Mouse (Mus musculus) natural killer cell, adult 2 months (primary cell): ENCODE data around the gene Mtrf1l.

ENCODE experiments used
- DNase-seq, 2 experiments: peaks; one replicate each; pipeline ENCODE4 v3.0.0; 2022; ENCODE audit warnings: low spot score in 2 of 2

The Mtrf1l gene

DNA sequence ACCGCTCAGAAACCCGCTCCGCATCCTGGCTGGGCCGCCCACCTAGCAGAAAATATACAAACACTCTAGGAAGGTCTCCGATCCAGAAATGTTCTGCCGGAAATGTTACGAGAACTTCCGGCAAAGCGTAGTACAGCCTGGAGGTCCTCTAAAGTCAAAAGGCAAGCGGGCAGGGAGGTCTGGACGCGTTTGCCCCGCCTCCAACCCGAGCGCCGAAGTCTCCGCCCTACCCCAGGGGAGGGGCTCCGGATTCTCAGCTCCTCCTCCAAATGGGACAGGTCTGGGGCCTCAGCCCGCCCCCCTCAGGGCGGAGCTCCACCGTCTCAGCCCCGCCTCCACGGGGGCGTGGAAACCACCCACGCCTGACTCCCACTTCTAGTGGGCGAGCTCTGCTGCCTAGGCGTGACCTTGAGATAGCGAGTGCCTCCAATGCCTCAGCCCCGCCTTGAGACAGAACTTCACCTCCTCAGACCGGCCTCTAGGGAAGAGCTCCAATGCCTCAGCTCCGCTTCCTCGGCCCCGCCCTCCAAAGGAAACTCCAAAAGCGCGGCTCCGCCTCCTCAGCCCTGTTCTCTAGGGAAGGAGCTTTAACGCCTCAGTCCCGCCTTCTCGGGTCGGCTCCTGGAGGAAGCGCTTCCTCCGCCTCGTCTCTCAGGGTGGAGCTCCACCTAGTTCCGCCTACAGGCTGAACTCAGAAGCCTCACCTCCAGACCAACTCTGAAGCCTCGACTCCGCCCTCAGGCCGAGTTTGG lies at the start of gene Mtrf1l:
Mtrf1l (minus strand) TSS at position 171 of the 752 bp plus-strand sequence.
- peak; percentile 99 for DNase-seq

DNA sequence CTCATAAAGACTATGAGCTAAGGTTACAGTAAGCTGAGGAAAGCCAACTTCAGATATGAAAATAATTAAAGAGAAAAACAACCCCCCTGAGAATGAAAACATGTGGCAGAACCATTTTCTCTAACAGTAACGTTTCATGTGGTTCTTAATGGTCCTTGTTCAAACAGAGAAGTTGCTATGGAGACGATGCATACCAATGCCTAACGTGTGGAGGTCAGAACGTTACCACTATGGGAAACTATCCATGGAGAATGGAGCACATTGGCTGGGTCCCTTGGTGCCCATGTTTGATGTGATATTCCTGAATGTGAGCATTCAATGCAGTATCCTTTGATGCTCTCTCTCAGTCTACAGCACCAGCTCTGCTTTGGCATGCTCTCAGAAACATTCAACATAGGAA lies 47.4 kb upstream of the Mtrf1l start:
- no peak for DNase-seq

DNA sequence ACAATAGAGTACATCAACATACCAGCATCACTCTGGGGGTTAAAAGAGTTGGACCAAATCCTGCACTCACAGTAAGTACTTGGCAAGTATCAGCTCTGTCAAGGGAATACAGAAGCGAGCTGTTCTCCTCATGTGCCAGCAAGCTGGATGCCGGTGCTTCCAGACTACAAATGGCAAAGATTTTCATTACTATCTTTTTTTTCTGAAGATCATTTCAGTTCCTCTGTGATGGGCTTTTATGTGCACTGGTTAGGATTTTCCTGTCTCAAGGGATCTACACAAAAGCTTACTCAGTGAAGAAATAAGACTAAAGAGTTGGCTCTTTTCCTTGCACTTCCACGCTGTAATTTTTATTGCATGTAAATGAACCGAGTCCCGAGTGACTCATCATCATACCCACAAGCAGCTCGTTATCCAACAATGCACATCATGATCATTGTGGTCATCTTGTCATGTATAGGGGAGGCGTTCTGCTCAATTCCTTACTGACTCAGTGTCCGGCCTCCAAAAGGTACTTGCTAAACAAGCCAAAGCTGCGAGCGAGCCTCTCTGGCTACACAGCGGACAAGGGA lies 44.4 kb upstream of the Mtrf1l start:
- DNase-seq: no peak

DNA sequence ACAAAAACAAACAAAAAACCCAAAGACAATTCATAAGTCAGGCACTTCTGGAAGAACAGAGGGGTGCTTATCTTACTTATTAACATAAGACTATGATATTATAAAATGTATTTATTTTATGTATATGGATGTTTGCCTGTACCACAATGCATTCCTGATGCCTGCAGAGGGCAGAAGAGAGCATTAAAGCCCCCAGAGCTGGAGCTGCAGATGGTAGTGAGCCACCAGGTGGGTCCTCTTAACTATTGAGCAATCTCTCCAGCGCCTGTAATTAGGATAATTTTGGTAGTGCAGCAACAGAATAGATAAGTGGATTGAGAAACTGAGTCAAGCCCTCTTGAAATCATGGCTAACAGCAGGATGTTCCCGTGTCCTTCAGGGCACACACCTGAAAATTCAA lies 42.3 kb upstream of the Mtrf1l start:
- DNase-seq: no peak

DNA sequence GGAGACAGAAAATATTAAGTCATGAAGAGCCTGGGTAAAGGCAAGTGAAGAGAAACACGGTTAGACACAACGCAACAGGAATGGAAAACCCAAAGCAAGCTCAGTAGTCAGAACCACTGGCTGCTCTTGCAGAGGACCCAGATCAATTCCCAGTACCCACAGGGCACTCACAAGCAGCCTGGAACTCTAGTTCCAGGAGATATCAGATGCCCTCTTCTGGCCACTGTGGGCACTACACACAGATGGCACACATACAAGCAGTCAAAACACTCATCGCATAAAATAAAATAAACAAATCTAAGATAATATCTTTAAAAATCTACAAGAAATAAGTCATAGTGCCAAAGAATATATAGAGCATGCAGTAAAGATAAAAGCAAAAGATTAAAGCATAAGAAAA lies 39.0 kb upstream of the Mtrf1l start:
- no peak for DNase-seq

DNA sequence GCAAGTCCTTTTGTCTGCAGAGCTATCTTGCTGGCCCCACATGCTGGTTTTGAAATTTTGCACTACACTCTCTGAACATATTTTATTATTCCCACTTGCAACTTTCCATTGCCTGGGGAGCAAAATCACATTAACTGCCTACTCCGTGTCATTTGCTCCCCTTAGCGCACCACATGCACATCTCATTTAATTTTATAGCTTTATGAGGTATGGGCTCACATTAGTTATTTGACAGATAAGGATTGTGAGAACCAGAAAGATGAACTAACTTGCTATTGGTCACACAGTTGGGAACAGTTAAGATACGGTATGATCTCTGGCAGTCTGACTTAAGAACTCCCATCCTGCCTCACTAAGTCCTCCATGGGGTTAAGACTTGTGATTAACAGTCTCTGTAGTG lies 37.1 kb upstream of the Mtrf1l start:
- DNase-seq: no peak

DNA sequence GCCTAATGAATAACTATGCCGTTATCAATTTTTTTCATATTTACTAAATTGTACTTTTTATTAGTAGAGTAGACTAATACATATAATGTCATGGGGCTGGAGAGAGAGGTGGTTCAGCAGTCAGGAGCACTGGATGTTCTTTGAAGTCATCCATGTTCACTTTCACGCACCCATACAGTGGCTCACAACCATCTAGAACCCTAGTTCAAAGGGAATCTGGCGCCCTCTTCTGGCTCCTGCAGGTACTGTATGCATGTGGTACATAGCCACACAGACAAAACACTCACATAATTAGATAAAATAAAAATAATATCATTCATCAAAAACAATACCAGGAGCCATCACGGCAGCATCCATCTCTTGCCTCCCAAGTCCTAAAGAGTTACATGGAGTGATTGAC lies 36.0 kb upstream of the Mtrf1l start:
- peak in 1 of 2 experiments; percentile 1 for DNase-seq

DNA sequence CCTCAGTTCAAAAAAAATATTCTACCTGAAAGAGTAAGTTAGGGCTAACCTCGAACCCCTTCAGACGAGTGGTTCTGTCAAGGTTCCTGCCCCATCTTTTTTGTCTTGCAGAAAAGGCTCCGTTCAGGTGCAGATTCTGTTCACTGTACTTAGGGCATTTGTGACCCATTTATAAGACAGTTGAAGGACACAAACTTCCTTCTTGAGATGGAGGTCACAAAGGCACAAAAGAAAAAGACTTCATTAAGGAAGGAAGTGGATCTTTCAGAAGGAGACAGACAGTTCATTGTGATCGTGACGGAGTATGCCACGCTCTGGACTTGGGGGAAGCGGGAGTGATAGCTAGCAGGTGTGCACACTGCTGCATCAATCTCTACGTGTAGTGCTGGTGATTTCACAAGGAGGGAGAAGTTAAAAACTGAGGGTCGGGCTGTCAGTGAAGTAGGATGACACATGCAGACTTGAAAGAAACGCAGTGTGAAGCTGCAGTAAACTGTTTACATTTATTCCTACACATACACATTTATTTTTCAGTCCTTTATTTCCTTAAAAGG lies 34.4 kb upstream of the Mtrf1l start:
- no peak for DNase-seq

DNA sequence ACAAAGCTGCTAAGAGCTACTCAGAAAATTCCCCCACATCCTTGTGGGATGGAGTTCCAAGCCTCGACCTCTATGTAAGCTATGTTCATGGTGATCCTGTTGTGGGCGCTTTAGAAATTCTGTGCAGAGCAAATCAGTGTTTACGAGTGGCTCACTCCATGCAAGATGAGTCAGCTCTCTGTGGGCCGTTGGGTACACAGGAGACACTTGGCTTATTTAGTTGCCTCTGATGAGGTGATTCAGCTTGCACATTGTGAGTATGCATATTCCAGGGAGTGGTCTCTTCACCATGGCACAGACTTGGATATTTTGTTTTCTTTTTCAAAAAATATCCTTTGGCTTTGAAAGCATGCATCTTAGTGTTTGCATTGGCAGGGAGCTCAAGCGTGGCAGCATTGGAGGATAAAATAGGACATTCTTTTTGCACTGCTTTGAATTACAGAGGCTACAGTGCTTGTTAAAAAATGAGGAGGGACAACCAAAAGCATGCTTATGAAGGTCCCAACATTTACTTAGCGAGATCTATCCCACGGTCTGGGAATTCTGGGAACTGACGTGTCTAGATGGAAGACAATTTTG lies 29.7 kb upstream of the Mtrf1l start:
- DNase-seq: no peak

DNA sequence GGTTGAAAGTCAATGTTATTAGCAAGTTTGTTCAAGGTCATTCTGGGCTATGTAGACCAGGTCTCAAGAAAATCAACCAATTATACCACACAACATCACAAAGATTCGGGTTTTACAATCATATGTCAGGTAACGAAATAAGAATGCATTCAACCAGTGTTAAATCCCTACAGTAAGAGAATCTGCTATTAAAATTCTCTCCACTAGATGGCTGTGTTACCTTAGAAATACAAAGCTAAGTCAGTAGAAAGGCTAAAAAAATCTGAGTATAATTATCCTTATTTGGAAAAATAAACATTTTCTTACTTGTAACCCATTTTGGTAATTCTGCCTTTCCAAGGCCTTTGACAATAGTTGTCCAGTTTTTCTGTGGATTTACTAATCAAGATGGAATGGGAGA lies 23.2 kb upstream of the Mtrf1l start:
- no peak for DNase-seq

DNA sequence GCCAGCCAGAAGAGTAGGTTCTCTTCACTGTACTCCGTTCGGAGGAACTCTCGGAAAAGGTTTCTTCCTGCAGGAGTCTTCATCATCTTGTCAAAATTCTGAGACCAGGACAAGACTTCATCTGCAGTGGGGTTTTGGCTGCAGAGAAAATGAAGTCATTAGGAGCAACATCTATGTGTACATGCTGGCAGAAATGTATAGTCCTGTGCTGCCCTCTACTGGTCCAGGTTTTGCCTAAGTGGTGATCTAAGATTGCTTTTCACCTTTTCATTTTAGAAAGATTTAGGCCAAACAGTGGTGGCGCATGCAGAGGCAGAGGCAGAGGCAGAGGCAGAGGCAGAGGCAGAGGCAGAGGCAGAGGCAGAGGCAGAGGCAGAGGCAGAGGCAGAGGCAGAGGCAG lies 17.7 kb upstream of the Mtrf1l start:
- DNase-seq: peak; percentile 32 to 54

DNA sequence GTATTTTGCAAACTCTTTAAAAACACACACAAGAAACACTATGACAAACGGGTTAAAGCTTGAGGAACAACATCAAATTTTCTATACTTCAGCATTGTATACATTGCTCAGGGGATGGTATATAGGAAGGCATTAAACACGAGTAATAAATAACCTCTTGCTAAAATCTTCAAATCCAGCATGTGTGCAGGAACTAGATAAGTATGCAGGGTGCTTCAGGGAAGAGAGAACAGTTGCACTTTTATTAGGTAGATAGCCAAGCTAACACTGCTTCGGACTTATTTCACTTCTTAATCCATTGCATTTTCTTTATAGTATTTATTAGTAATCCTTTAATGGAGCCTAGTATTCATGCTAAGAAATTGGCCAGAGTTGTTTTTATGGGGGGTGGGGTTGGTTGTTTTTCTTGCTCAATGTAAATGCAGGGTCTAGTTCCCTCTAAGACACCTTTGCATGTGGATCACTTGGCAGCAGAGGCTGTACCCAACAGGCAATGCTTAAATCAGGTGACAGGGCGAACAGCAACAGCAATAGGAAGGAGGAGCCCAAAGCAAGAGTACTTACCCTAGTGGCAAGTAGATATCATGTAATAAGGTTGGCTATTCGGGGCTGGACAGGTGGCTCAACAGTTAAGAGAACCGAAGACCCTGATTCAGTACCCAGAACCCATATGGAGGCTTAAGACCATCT lies 2.8 kb upstream of the Mtrf1l start:
- no peak for DNase-seq

DNA sequence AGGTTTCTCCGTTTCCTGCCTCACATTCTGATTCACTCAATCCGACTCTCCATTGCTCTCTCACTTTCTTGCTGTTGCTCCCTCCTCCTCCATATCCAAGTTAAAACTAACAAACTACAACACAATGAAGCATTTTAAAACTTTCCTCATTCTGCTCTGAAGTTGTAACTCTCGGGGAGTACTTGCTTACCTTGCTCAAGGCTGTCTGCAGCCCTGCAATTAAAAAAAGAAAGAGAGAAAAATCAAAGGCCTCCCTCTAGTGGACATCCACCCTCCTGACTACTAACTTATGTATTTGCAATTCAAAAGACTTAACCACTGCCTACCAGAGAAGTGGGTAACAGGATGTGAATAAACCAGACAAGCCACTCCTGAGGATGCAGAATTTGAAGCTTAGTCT lies 1.1 kb upstream of the Mtrf1l start:
- peak; percentile 72 to 73 for DNase-seq

DNA sequence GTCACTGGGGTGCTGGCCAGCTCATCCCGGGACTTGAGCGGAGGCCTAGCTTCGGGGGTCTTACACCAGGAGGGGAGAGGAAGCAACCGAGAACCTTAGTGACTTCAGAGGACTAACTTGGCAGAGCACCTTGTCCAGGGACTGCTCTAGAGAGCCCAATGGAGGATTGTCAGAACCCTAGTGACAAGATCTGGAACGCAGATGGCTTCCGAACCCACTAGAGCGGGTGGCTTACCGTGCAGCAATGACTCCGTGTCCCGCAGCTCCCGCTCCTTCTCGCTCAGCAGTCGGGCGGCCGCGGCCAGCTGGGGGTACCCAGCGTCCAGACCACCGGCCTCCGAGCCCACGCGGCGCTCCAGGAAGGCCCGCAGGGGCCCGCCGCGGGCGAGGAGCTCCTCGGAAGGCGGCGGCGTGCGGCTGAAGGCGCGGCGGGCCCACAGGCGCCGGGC lies 395 bp downstream of the Mtrf1l start:
- DNase-seq: no peak

DNA sequence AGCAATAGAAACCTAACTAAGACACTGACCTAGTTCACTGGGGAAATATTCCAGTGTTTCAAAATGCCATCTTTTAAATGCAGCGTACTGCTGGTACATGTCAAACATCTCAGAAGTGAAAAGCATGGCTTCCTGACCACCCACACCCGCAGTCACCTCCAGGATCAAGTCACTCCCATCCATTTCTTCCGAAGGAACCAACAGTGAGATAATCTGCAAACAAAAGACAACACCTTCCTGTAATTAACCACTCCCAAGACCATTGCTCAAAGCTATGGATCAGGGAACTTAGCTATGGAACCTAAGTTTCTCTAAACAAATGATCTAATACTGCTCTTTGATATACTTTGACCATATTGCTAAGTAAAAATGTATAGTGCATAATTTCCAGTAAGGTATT lies 4.9 kb downstream of the Mtrf1l start:
- DNase-seq: no peak

DNA sequence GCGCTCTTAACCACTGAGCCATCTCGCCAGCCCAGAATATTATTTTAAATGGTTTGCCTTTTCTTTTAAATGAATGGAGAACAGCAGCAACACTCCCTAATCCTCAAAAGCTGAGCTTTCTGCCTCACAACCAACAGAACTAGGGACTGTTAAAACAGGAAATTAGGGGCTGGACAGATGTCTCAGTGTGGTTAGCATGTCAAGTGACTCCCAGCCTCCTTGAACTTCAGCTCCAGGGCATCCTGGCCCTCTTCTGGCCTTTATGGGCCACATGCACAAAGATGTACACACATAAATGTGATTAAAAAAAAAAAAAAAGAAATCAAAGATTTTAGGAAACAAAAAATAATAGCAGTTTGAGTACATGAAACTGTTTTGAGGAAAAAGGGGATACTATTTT lies 7.7 kb downstream of the Mtrf1l start:
- DNase-seq: no peak

DNA sequence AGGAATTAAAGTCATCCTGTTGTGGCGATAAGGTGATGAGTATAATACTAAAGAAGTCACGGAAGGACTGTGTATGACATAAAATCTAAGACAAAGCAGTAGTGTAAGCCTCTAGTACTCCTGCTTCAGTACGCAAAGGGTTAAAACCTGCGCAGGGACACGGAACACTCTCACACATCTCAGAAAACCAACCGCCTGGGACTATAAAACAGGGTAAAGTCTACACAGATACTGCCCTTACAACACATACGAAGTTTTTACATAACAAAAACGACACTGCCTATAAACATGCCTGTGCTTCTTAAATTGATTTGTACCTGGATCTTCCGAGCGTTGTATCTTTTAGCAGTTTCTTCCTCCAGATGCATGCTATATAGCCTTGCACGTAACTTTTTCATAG lies 10.0 kb downstream of the Mtrf1l start:
- no peak for DNase-seq

DNA sequence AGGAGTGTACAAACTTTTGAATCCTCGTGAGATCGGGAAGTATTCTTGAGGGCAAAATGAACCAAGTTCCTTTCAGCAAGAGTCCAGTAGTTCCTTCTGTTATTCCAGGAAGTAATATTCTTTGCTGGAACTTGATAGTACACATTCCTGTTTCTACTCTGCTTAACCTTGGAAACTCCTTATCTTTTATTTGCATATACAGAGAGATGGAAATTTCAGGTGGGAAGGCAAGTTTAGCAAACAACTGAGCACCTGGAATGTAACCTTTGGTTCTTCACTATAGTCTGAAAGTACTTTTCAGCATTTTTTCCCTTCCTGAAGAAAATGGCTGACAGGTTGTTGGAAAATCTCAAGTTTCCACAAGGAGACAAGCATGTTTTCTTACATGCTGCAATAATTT lies 16.0 kb downstream of the Mtrf1l start:
- DNase-seq: no peak

DNA sequence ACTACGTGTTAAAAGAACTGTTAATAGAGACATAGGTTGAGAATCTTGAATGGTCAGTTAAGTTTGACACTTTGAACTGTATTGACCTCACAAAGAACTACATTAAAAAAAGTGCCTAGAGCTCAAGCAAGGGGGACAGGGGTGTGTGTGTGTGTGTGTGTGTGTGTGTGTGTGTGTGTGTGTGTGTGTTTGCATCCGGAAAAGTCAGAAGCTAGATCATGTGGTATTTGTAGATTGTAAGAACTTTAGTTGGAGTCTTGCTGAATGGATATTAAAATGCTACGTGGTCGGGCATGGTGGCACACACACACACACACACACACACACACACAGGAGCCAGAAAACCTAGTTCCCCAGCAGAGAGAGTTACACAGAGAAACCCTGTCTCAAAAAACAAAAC lies 16.7 kb downstream of the Mtrf1l start:
- DNase-seq: no peak

DNA sequence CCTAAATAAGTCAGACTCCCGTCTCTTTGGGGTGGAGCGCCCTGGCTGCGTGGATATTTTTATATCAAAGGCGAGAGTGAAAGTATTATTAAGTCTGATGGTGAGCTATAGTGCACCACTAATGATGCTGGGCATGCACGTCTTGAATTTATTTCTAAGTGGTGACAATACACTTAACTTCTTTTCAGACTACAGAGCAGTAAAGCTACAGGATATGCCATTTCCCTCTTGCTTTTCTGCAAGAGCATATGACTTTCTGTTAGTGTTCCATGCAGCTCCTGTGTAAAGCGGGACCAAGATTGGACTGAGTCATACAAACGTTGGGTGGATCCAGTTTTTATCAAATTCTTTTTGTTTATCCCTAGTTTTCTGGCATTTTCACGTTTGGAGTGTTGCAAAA lies 17.3 kb downstream of the Mtrf1l start:
- no peak for DNase-seq

DNA sequence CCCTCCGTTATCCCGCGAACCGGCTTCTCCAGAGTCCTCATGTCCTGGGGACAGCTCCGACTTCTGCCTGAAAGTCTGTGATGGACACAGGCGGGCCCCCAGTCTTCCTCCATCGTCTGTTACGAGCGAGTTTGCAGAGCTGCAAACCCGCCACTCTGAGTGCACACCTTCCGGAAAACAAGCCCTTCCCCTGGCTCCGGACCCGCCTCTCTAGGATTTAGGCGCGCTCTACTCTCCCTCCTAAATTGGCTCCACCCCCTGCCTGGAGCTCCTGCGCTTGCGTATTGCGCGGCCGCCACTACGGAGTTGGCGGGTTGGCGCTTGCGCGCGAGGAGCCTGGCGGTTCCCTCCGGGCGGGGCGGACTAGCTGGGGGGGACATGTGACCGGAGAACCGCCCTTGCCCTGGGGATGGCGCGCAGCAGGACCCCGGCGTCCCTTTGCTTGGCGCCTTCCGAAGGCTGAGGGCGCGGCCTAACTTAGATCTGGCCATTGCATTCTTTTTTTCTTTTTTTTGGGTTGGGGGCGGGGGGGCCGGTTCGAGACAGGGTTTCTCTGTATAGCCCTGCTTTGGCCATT lies 17.9 kb downstream of the Mtrf1l start:
- DNase-seq: peak; percentile 97

DNA sequence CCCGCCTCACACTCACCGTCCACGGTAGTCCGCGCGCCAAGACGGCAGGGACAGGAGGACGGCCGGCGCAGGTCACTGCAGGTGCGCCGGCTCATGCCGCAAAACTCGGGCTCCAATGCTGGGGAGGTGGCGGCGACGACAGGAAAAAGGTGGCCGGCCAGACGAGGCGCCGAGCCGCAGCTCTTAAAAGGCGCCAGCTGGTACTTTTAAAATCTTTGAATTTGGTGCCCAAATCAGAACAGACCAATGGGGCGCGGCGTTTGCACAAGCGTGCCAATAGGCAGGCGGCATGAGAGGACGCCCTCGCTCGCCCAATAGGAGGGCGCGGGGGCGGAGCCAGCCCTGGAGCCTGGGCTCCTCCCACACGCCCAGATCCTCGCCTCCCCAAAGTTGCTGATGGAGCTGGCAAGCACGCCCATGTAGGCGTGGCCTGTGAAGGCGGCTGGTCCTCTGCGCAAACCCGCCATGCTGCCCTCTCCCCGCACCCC lies 18.4 kb downstream of the Mtrf1l start, which contains the start of gene Fbxo5:
Fbxo5 (minus strand) TSS at position 358 of the 488 bp plus-strand sequence.
- DNase-seq: peak; percentile 97 to 98
